Mouse (Mus musculus) small intestine, adult 2 months (tissue): ENCODE results near the gene Ubp1. TPM values are rescaled to one million over a fixed set of nuclear protein-coding genes. Genes with fewer than 3 reads are reported as not detected.

ENCODE experiments used
- H3K27ac ChIP-seq: fragments of 200-500 bp; 2 replicates; pipeline ENCODE4 v1.5.1; 2012; ENCODE audit warnings: low read depth, low read length, control low read depth, inconsistent platforms; ENCODE audit not compliant: insufficient read depth
- H3K27me3 ChIP-seq: fragments of 200-500 bp; 2 replicates; pipeline ENCODE4 v1.6.1; 2012; ENCODE audit warnings: mild to moderate bottlenecking, moderate library complexity, low read length, inconsistent platforms; ENCODE audit not compliant: control insufficient read depth, insufficient read depth
- H3K36me3 ChIP-seq: fragments of 200-500 bp; 2 replicates; pipeline ENCODE4 v1.6.1; 2012; ENCODE audit warnings: mild to moderate bottlenecking, low read length, control low read depth, inconsistent platforms; ENCODE audit not compliant: control insufficient read depth, insufficient read depth
- H3K4me1 ChIP-seq: fragments of 200-500 bp; 2 replicates; pipeline ENCODE4 v1.6.1; 2012; ENCODE audit warnings: low read length, inconsistent platforms, mixed read lengths; ENCODE audit not compliant: control insufficient read depth, insufficient read depth, insufficient read length
- H3K4me3 ChIP-seq: fragments of 200-500 bp; 2 replicates; pipeline ENCODE4 v1.5.1; 2012; ENCODE audit warnings: low read depth, mild to moderate bottlenecking, control low read depth, inconsistent platforms, low read length, moderate library complexity
- CTCF ChIP-seq: fragments of 200-500 bp; IDR thresholded peaks from 2 replicates; pipeline ENCODE4 v1.5.1; 2012; ENCODE audit warnings: low read depth, mild to moderate bottlenecking, control low read depth, inconsistent platforms, low read length, moderate library complexity, mixed read lengths; ENCODE audit not compliant: insufficient replicate concordance, insufficient read length; ENCODE audit errors: extremely low read depth
- POLR2A ChIP-seq: fragments of 200-500 bp; IDR thresholded peaks from 2 replicates; pipeline ENCODE4 v1.6.1; 2012; ENCODE audit warnings: low read depth, mild to moderate bottlenecking, control low read depth, inconsistent platforms, low read length, moderate library complexity
- WGBS: fragments of 180-500 bp; shearing (Covaris S2); methylation state at CpG from one replicate; pipeline ENCODE4 v1.1.7; 2018; 5-methylcytosine and 5-hydroxymethylcytosine counted together
- polyA plus RNA-seq: library from polyadenylated mRNA; depleted of rRNA; stranded (reverse); fragments of >200 nt; gene quantifications from 2 replicates; pipeline ENCODE4 v1.2.3, GENCODE M21; 2012

Gene Ubp1
- polyA plus RNA-seq, 1 experiment: 28.3 TPM

- H3K27me3 ChIP-seq: no peaks in the 10 kb centered on the region
- WGBS: 32% methylated on average over 13 of the region's 13 CpGs
Observed at GRCm38 (mm10) chr9:113984946-113985620, 54.3 kb downstream of the Ubp1 start.

GRCm38 (mm10) chr9:113990547-113991248 lies 60.0 kb downstream of the Ubp1 start:
- Histone ChIP-seq H3K27ac (no peak overlapping the region), H3K36me3 (no peaks in the 10 kb centered on the region), H3K4me3 (peak overlapping the region; percentile 3), H3K27me3 (no peaks in the 10 kb centered on the region), H3K4me1 (no peaks in the 10 kb centered on the region; the same call in 1 of the 2 replicates)
- 9% methylated on average over 18 of the region's 18 CpGs for WGBS
- TF ChIP-seq POLR2A (no peak), CTCF (peak; percentile 94; the same call in 1 of the 2 replicates)

More at GRCm38 (mm10) chr9:113984946-113985620, 54.3 kb downstream of the Ubp1 start:
- no peak overlapping the region for H3K27ac ChIP-seq
- H3K36me3 ChIP-seq: no peaks in the 10 kb centered on the region
- TF ChIP-seq POLR2A (no peak), CTCF (no peak)
- peaks cover 15% of the 10 kb centered on the region for H3K4me1 ChIP-seq
- no peak overlapping the region for H3K4me3 ChIP-seq

GRCm38 (mm10) chr9:113992810-113993209 lies 62.1 kb downstream of the Ubp1 start:
- Histone ChIP-seq H3K36me3 (no peaks in the 10 kb centered on the region), H3K27ac (no peak overlapping the region), H3K4me3 (no peak overlapping the region), H3K4me1 (no peaks in the 10 kb centered on the region; the same call in 1 of the 2 replicates), H3K27me3 (no peaks in the 10 kb centered on the region)
- WGBS: 88% methylated on average over 7 of the region's 7 CpGs
- no peak for TF ChIP-seq CTCF
- no peak for TF ChIP-seq POLR2A

GRCm38 (mm10) chr9:113998311-113998710 lies 67.6 kb downstream of the Ubp1 start:
- Histone ChIP-seq H3K4me1 (no peaks in the 10 kb centered on the region), H3K27ac (no peak overlapping the region), H3K36me3 (no peaks in the 10 kb centered on the region), H3K4me3 (no peak overlapping the region), H3K27me3 (no peaks in the 10 kb centered on the region)
- TF ChIP-seq POLR2A (no peak), CTCF (peak; percentile 57; the same call in 1 of the 2 replicates)
- 67% methylated on average over 2 of the region's 2 CpGs for WGBS

- H3K4me1 ChIP-seq: no peaks in the 10 kb centered on the region
- H3K27ac ChIP-seq: no peak overlapping the region
- WGBS: 72% methylated on average over 9 of the region's 9 CpGs
- TF ChIP-seq CTCF: no peak
- TF ChIP-seq POLR2A: no peak
- H3K27me3 ChIP-seq: no peaks in the 10 kb centered on the region
- no peak overlapping the region for H3K4me3 ChIP-seq
- no peaks in the 10 kb centered on the region for H3K36me3 ChIP-seq
Observed at GRCm38 (mm10) chr9:114006801-114007200, 76.1 kb downstream of the Ubp1 start.

- no peaks in the 10 kb centered on the region for H3K36me3 ChIP-seq
- TF ChIP-seq POLR2A (no peak), CTCF (no peak)
- H3K27ac ChIP-seq: no peak overlapping the region
- no peak overlapping the region for H3K4me3 ChIP-seq
- 88% methylated on average over 9 of the region's 9 CpGs for WGBS
- H3K27me3 ChIP-seq: no peaks in the 10 kb centered on the region
- H3K4me1 ChIP-seq: no peaks in the 10 kb centered on the region
Observed at GRCm38 (mm10) chr9:114007850-114008350, 77.2 kb downstream of the Ubp1 start.

- no peaks in the 10 kb centered on the region for H3K4me1 ChIP-seq
- no peak overlapping the region for H3K27ac ChIP-seq
- no peak for TF ChIP-seq POLR2A
- TF ChIP-seq CTCF: no peak
- H3K27me3 ChIP-seq: no peaks in the 10 kb centered on the region
- WGBS: 47% methylated on average over 5 of the region's 5 CpGs
- H3K36me3 ChIP-seq: no peaks in the 10 kb centered on the region
- H3K4me3 ChIP-seq: no peak overlapping the region
Observed at GRCm38 (mm10) chr9:114009526-114009925, 78.8 kb downstream of the Ubp1 start.
